In the genomic region with DNA sequence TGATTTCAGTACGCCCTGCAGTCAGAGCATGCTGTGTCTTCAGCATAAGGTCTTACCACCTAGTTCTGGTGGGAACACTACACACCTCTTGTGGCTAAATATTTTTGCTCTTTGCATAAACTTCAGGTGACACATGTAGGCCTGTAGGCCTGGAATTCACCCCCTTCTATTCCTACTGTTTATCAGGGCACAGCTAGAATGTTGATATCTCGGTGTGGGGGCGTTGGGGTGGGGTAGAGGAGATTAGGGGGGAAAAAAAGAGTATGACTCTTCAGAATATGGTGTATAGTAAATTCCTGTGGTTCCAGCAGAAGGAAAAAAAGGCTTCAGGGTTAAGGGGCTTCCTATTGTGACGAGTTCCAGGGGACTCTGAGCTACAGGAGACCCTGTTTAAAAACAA, we compare ENCODE assay signal across 20 mouse cellular contexts.
"Had no signal": no experiment of that assay in that cellular context is flagged by ENCODE, and none has a peak within 500 bp of the region (broad histone marks: within the 10 kb centered on the region; RNA-seq: fewer than 3 reads in every experiment).

No protein-coding gene starts in this region.

- H3K9me3 ChIP-seq: kidney, embryonic 15.5 days; lung, embryonic 15.5 days; midbrain, embryonic 12.5 days; midbrain, embryonic 15.5 days; neural tube, embryonic 12.5 days; neural tube, embryonic 15.5 days had no signal

- H3K36me3 ChIP-seq: kidney, embryonic 15.5 days; lung, embryonic 15.5 days; midbrain, embryonic 12.5 days; midbrain, embryonic 15.5 days; neural tube, embryonic 12.5 days; neural tube, embryonic 15.5 days had no signal

- H3K27me3 ChIP-seq: kidney, embryonic 15.5 days; lung, embryonic 15.5 days; midbrain, embryonic 12.5 days; midbrain, embryonic 15.5 days; neural tube, embryonic 12.5 days; neural tube, embryonic 15.5 days had no signal

- ATAC-seq: intestine, postnatal 0 days; midbrain, embryonic 15.5 days had no signal

- H3K27ac ChIP-seq: kidney, embryonic 15.5 days; lung, embryonic 15.5 days; midbrain, embryonic 12.5 days; midbrain, embryonic 15.5 days; neural tube, embryonic 12.5 days; neural tube, embryonic 15.5 days had no signal

- H3K9ac ChIP-seq: kidney, embryonic 15.5 days; lung, embryonic 15.5 days; midbrain, embryonic 12.5 days; midbrain, embryonic 15.5 days; neural tube, embryonic 12.5 days; neural tube, embryonic 15.5 days had no signal

- H3K4me2 ChIP-seq: kidney, embryonic 15.5 days; lung, embryonic 15.5 days; midbrain, embryonic 12.5 days; midbrain, embryonic 15.5 days; neural tube, embryonic 12.5 days; neural tube, embryonic 15.5 days had no signal

- DNase-seq: kidney, adult 8-10 months; kidney, postnatal 14 days; kidney, postnatal 4 days; lung, adult 18-20 months; lung, postnatal 10 days; lung, postnatal 36 days; right cerebral cortex, adult 18-20 months; right cerebral cortex, postnatal 14 days; right cerebral cortex, postnatal 4 days; spleen, adult 18-20 months; thymus, adult 18-20 months; thymus, postnatal 14 days; thymus, postnatal 4 days had no signal

- H3K4me3 ChIP-seq: kidney, embryonic 15.5 days; lung, embryonic 15.5 days; midbrain, embryonic 12.5 days; midbrain, embryonic 15.5 days; neural tube, embryonic 12.5 days; neural tube, embryonic 15.5 days had no signal
